Mouse (Mus musculus) bone marrow, adult 2 months (tissue): Measurements from ENCODE around the gene Cd151. TPM values are rescaled to one million over a fixed set of nuclear protein-coding genes. Genes with fewer than 3 reads are reported as not detected.

Experiments
- H3K27ac ChIP-seq: fragments of 200-500 bp; 2 replicates; pipeline ENCODE4 v1.5.1; 2012; ENCODE audit warnings: low read depth, mild to moderate bottlenecking, control low read depth, inconsistent platforms, low read length; ENCODE audit not compliant: control insufficient read depth, poor library complexity, insufficient read depth
- H3K4me1 ChIP-seq: fragments of 200-500 bp; 2 replicates; pipeline ENCODE4 v1.6.1; 2011; ENCODE audit warnings: low read length; ENCODE audit not compliant: control insufficient read depth, insufficient read depth
- H3K4me3 ChIP-seq: fragments of 200-500 bp; replicated peaks from 2 replicates; pipeline ENCODE3; 2011; ENCODE audit warnings: mild to moderate bottlenecking, low read depth, low read length, control low read depth; ENCODE audit not compliant: control insufficient read depth
- CTCF ChIP-seq: fragments of 200-500 bp; IDR thresholded peaks from 2 replicates; pipeline ENCODE4 v1.5.1; 2011; ENCODE audit warnings: low read length, control low read depth; ENCODE audit not compliant: control insufficient read depth, insufficient read depth
- POLR2A ChIP-seq: fragments of 200-500 bp; IDR thresholded peaks from 2 replicates; pipeline ENCODE4 v1.6.1; 2011; ENCODE audit warnings: low read depth, mild to moderate bottlenecking, control low read depth, low read length, borderline replicate concordance; ENCODE audit not compliant: control insufficient read depth
- WGBS: fragments of 180-500 bp; shearing (Covaris S2); methylation state at CpG from one replicate; pipeline ENCODE4 v1.1.7; 2018; 5-methylcytosine and 5-hydroxymethylcytosine counted together
- polyA plus RNA-seq: library from polyadenylated mRNA; stranded (reverse); fragments of >200 nt; gene quantifications from 2 replicates; pipeline ENCODE4 v1.2.4, GENCODE M21; 2011; ENCODE audit warnings: low replicate concordance; ENCODE audit not compliant: missing spikeins, insufficient read depth, insufficient read length

The Cd151 gene
- polyA plus RNA-seq, 1 experiment, result 34.2 TPM

- Histone ChIP-seq H3K4me3 (no peak overlapping the region), H3K4me1 (peaks cover 7% of the 10 kb centered on the region; the same call in 1 of the 2 replicates), H3K27ac (no peak overlapping the region)
- TF ChIP-seq POLR2A (no peak), CTCF (no peak)
Observed at GRCm38 (mm10) chr7:141451928-141452327, 15.3 kb upstream of the Cd151 start.

DNA sequence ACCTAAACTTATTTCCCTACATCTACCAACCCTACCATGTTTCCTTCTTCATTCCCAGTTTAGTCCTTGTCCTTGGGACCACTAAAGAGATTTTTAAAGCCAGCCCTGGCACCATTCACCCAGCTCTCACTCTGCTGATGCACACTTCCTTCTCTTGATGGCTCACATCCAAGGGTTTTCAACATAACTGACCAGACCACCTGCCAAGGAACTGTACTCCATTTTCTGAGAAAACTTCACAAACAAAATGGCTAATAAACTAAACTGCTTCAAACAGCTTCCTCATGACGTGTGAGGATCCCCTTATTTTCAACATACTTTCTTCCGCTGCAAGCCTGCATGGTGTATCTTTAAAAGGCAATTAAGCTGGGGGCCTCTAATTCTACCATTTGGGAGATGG, 13.6 kb upstream of the Cd151 start:
- H3K4me3 ChIP-seq, result no peak overlapping the region
- 41% methylated on average over 2 of the region's 2 CpGs for WGBS
- TF ChIP-seq POLR2A (no peak), CTCF (no peak)
- peaks cover 7% of the 10 kb centered on the region; the same call in 1 of the 2 replicates for H3K4me1 ChIP-seq
- no peak overlapping the region for H3K27ac ChIP-seq

DNA sequence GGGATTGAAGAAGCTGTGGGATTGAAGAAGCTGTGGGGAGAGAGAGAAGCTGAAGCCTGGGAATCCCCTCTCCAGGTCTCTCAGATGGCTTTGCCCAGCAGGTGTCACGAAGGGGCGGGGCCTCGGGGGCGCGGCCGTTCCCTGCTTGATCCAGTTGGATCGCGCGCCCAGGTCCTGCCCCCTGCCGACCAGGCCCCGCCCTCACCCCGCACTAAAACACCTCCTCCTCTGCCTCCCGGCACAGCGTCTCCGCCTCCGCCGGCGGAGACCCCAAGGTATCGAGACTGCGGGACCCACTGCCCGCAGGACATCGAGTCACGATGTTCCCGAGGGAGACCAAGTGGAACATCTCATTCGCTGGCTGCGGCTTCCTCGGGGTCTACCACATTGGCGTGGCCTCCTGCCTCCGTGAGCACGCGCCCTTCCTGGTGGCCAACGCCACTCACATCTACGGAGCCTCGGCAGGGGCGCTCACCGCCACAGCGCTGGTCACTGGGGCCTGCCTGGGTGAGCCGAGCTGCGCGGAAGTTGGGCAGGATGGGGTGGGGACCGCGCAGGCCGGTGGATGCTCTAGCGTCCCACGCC, 12.1 kb upstream of the Cd151 start, which contains the start of gene Pnpla2:
Pnpla2 (plus strand) TSS at position 232 of the 585 bp plus-strand sequence.
- Histone ChIP-seq H3K27ac (peak within 1 kb of the TSS; percentile 97), H3K4me3 (peak within 1 kb of the TSS; percentile 92), H3K4me1 (peaks cover 7% of the 10 kb centered on the region; the same call in 1 of the 2 replicates)
- under 1% methylated on average over 45 of the region's 45 CpGs for WGBS
- 0 out of 2 replicates have a peak, but pooled peaks have one; percentile 0 for TF ChIP-seq CTCF
- peak; percentile 94 for TF ChIP-seq POLR2A

- Histone ChIP-seq H3K27ac (peak overlapping the region; percentile 97), H3K4me1 (peaks cover 7% of the 10 kb centered on the region; the same call in 1 of the 2 replicates), H3K4me3 (peak overlapping the region; percentile 92)
- WGBS, result under 1% methylated on average over 23 of the region's 23 CpGs
- peak; percentile 30; the same call in 1 of the 2 replicates for TF ChIP-seq POLR2A
- no peak for TF ChIP-seq CTCF
Observed at GRCm38 (mm10) chr7:141455610-141456314, 11.4 kb upstream of the Cd151 start.

DNA sequence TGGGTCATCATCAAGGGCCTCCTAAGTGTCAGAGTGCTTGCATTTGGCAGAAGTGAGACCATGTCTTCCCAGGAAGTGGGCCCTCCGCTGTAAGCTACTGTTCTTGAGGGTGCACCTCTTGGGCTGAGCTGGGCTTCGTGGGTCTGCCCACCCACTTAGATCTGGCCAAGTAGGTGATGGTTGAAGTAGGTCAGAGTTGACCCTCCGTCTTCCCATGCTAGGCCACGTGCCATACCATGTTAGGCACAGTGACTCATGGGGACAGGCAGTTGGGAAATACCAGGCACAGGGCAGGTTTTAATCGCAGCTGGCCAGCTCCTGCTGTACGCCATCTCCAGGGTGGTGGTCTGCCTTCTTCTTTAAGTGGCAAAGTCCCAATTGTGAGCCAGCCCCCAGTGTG, 10.5 kb upstream of the Cd151 start:
- Histone ChIP-seq H3K4me1 (peaks cover 7% of the 10 kb centered on the region; the same call in 1 of the 2 replicates), H3K4me3 (peak overlapping the region; percentile 92), H3K27ac (no peak overlapping the region)
- no peak for TF ChIP-seq POLR2A
- 68% methylated on average over 6 of the region's 6 CpGs for WGBS

DNA sequence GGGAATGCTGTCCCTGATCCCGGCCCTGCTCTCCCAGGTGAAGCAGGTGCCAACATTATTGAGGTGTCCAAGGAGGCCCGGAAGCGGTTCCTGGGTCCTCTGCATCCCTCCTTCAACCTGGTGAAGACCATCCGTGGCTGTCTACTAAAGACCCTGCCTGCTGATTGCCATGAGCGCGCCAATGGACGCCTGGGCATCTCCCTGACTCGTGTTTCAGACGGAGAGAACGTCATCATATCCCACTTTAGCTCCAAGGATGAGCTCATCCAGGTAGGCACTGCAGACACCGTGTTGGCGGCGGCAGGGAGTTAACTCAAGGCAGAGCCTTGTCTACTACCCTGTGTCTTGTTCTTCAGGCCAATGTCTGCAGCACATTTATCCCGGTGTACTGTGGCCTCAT, 10.0 kb upstream of the Cd151 start:
- TF ChIP-seq POLR2A (no peak), CTCF (no peak)
- 90% methylated on average over 14 of the region's 14 CpGs for WGBS
- H3K4me1 ChIP-seq, result peaks cover 7% of the 10 kb centered on the region; the same call in 1 of the 2 replicates
- H3K4me3 ChIP-seq, result no peak overlapping the region
- H3K27ac ChIP-seq, result no peak overlapping the region

DNA sequence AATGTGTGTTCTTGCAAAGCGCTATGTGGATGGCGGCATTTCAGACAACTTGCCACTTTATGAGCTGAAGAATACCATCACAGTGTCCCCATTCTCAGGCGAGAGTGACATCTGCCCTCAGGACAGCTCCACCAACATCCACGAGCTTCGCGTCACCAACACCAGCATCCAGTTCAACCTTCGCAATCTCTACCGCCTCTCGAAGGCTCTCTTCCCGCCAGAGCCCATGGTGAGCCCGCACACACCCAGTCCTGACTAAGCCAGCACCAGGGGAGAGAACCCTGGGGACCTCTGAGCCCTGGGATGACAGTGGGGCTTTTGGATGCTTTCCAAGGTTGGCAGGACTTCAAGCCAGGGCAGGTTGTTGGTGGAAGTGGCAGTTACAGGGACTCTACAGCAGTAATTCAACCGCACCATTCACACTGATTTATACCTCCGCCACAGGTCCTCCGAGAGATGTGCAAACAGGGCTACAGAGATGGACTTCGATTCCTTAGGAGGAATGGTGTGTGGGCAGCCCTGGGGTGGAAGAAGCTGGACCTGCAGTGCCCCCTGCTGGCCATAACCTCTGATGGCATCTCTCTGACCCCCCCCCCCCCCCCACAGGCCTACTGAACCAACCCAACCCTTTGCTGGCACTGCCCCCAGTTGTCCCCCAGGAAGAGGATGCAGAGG, 9.1 kb upstream of the Cd151 start:
- 78% methylated on average over 15 of the region's 15 CpGs for WGBS
- Histone ChIP-seq H3K27ac (no peak overlapping the region), H3K4me3 (no peak overlapping the region), H3K4me1 (peaks cover 7% of the 10 kb centered on the region; the same call in 1 of the 2 replicates)
- TF ChIP-seq POLR2A (no peak), CTCF (peak; percentile 71)

GRCm38 (mm10) chr7:141458661-141459060, 8.5 kb upstream of the Cd151 start:
- WGBS, result 86% methylated on average over 11 of the region's 11 CpGs
- peaks cover 7% of the 10 kb centered on the region; the same call in 1 of the 2 replicates for H3K4me1 ChIP-seq

More at GRCm38 (mm10) chr7:141458661-141459060, 8.5 kb upstream of the Cd151 start:
- TF ChIP-seq CTCF, result no peak
- no peak for TF ChIP-seq POLR2A
- Histone ChIP-seq H3K4me3 (no peak overlapping the region), H3K27ac (no peak overlapping the region)
